Mouse (Mus musculus) duodenum, adult 2 months (tissue): ENCODE measurements around the gene Rnf128. TPM values are rescaled to one million over a fixed set of nuclear protein-coding genes. Genes with fewer than 3 reads are reported as not detected.

ENCODE experiments used
- polyA plus RNA-seq: library from polyadenylated mRNA; depleted of rRNA; stranded (reverse); fragments of >200 nt; gene quantifications from 2 replicates; pipeline ENCODE4 v1.2.3, GENCODE M21; 2012; ENCODE audit warnings: low replicate concordance; rRNA removed

Gene Rnf128
- polyA plus RNA-seq: 40.1 and 123 TPM in 2 replicates

DNA sequence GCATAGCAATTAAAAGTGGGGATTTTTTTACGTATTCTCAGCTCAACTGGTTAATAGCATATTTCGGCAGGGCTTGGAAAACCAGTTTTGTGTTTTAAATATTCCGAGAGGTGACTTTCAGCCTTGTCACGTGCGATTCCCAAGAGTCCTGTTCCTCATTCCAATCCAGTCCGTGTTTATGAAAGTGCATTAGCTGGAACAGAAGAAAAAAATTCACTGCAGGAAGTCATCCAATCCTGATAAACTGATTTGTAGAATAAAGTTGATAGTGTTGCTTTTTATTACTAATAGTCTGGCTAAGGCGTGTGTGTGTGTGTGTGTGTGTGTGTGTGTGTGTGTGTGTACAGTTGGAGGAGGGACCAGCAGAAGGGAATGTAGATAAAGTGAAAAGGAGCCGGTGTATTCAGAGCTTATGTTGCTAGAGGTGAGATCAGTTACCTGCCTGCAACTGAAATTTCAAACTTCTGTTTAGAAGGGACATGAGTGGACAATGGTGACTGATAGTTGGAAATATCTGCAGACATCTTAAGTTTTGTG lies at the start of gene Rnf128:
TSS of gene Rnf128 (plus strand) at position 392 of the 537 bp plus-strand sequence.

DNA sequence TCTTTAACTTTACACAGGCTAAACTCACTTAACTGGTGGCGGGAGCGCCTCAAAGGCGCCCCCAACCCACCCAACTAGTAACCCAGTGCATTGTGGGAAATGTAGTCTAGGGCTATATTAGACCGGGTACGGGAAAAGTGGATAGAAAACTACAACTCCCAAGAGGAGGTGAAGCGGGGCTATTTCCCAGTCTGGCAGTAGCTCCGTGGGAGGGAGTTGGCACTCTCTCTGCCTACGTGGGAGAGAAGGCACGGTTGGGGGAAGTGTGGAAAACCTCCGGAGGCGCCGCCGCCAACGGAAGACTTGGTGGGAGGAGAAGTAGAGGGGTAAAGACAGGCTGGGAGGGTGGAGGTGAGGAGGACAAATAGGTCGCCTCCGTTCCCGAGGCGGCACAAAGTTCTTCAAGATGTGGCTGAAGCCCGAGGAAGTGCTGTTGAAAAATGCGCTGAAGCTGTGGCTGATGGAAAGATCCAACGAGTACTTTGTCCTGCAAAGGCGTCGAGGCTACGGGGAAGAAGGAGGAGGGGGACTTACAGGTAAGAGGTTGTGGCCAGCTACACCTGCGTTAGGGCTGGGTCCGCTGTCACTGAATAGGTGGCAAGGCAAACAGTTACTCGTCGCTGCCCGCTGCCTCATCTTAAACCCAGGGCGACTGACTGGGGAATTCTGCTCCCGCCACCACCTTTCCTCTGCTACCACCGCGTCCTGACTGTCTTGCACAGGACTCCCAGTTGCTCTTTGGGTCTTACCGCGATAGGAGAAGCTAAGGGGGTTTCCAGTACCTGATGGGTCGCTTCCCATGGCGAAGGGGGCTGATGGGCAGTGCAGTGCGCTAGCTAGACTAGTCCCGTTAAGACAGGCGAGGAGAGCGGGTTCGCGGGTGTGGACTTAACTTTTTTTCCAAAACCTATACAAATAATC lies 121.9 kb downstream of the Rnf128 start, which contains the start of gene Tbc1d8b:
TSS of gene Tbc1d8b (plus strand) at position 222 of the 921 bp plus-strand sequence.

DNA sequence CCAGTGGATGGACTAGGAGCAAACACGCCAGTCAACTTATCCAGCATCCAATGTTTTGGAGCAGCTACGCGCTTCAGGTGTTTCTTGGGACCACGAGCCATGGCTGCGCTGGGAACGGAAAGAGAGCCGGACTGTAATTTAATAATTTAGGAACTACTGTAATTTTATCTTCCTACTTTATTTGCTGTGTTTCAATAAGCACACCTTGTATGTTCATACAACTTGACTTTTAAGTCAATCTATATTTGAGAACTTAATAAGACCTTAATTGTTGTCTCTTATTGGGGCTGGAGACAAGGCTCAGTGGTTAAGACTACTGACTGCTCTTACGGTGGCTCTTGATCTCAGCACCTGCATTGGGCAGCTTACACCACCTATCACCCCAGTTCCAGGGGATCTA lies 151.3 kb downstream of the Rnf128 start, which contains the start of gene Gm15013:
TSS of gene Gm15013 (minus strand) at position 101 of the 400 bp plus-strand sequence.

Other genes starting within 250 kb of the Rnf128 start
- not detected in 2 replicates for gene Trap1a, start 229.6 kb upstream of the Rnf128 start, polyA plus RNA-seq
- gene D330045A20Rik, start 82.9 kb upstream of the Rnf128 start, polyA plus RNA-seq: not detected in 2 replicates
- gene Tbc1d8b, start 121.7 kb downstream of the Rnf128 start, polyA plus RNA-seq: 0.20 and 0.23 TPM in 2 replicates
- gene Gm15013, start 151.2 kb downstream of the Rnf128 start, polyA plus RNA-seq: not detected in 2 replicates
- gene Ripply1, start 219.0 kb downstream of the Rnf128 start, polyA plus RNA-seq: 0.12 TPM in 1 of 2 replicates, not detected in the other
- gene Cldn2, start 237.5 kb downstream of the Rnf128 start, polyA plus RNA-seq: 10.7 and 73.3 TPM in 2 replicates